Mouse (Mus musculus): ENCODE data around the gene Wdr74.

GRCm38 (mm10) chr19:8760757-8761156 lies 25.1 kb downstream of the Wdr74 start:
- no peak for TF ChIP-seq GATA2 (IDR thresholded peaks at IDR 0.05; ENCODE audit: borderline replicate concordance, low read depth, low read length)
- TF ChIP-seq CTCF (IDR thresholded peaks at IDR 0.05; ENCODE audit: low read depth, low read length), result no peak
- no peak for TF ChIP-seq TAL1 (conservative IDR thresholded peaks at IDR 0.05; ENCODE audit: low read depth, low read length)

Measured in G1E (cell line).